Mouse (Mus musculus) kidney, adult 2 months (tissue): ENCODE measurements around the gene Sox5. TPM values are rescaled to one million over a fixed set of nuclear protein-coding genes. Genes with fewer than 3 reads are reported as not detected.
A peak's percentile ranks its signal among the peaks of the same experiment; 100 is the strongest.

Source experiments
- DNase-seq: peaks from one replicate; pipeline ENCODE4 v3.0.0; 2021
- H3K27ac ChIP-seq: fragments of 200-500 bp; 2 replicates; pipeline ENCODE4 v1.5.1; 2012; ENCODE audit warnings: low read depth, low read length, control low read depth, inconsistent platforms; ENCODE audit not compliant: insufficient read depth
- H3K27me3 ChIP-seq: fragments of 200-500 bp; replicated peaks from 2 replicates; pipeline ENCODE4 v1.6.1; 2012; ENCODE audit warnings: mild to moderate bottlenecking, moderate library complexity, low read length, inconsistent platforms; ENCODE audit not compliant: control insufficient read depth, insufficient read depth
- H3K36me3 ChIP-seq: fragments of 200-500 bp; 2 replicates; pipeline ENCODE4 v1.6.1; 2012; ENCODE audit warnings: mild to moderate bottlenecking, moderate library complexity, low read length, inconsistent platforms; ENCODE audit not compliant: control insufficient read depth, insufficient read depth
- H3K4me1 ChIP-seq: fragments of 200-500 bp; 2 replicates; pipeline ENCODE4 v1.6.1; 2011; ENCODE audit warnings: low read length; ENCODE audit not compliant: control insufficient read depth, insufficient read depth
- H3K4me3 ChIP-seq: fragments of 200-500 bp; 2 replicates; pipeline ENCODE4 v1.5.1; 2011; ENCODE audit warnings: mild to moderate bottlenecking, low read depth, low read length, control low read depth; ENCODE audit not compliant: insufficient read depth
- CTCF ChIP-seq: fragments of 200-500 bp; conservative IDR thresholded peaks from 2 replicates; pipeline ENCODE4 v1.5.1; 2011; ENCODE audit warnings: low read depth, mild to moderate bottlenecking, control low read depth, low read length, moderate library complexity, mixed read lengths; ENCODE audit not compliant: insufficient read depth, insufficient read length
- POLR2A ChIP-seq: fragments of 200-500 bp; IDR thresholded peaks from one replicate; pipeline ENCODE4 v1.6.1; 2011; ENCODE audit warnings: low read depth, low read length, control low read depth
- WGBS: fragments of 180-500 bp; shearing (Covaris S2); methylation state at CpG from one replicate; pipeline ENCODE4 v1.1.7; 2018; 5-methylcytosine and 5-hydroxymethylcytosine counted together
- polyA plus RNA-seq: library from polyadenylated mRNA; depleted of rRNA; stranded (reverse); fragments of >200 nt; gene quantifications from 2 replicates; pipeline ENCODE4 v1.2.3, GENCODE M21; 2012

Gene Sox5
- polyA plus RNA-seq, 1 experiment: 2.9 TPM

DNA sequence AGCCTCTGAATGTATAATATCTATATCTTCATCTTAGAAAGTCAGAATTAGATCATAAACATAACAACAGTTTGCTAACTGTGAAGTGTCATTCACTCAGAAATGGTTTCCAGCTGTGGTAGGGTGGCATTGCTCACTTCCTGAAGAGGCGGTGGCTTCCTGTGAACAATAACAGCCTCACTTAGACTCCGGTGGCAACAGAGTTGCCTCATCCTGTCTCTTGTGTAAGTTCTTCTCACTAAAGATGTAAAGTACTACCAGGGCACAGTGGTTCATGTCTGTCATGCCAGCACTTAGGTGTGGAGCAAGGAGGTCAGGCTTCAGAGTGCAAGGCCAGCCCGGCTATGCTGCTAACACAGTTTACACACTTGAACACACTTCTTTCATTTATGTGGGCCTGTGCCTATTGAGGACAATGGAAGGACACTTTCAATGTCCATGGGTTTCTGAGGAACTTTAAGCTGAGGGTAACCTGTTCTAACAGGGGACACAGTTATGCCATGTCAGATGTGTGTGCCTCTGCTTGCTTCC lies 913.6 kb downstream of the Sox5 start:
- Histone ChIP-seq H3K36me3 (no peaks in the 10 kb centered on the region), H3K4me1 (no peaks in the 10 kb centered on the region), H3K27me3 (no peaks in the 10 kb centered on the region), H3K27ac (no peak overlapping the region), H3K4me3 (no peak overlapping the region)
- no peak for DNase-seq
- TF ChIP-seq CTCF (no peak), POLR2A (no peak)
- WGBS: 68% methylated on average over 3 of the region's 3 CpGs

DNA sequence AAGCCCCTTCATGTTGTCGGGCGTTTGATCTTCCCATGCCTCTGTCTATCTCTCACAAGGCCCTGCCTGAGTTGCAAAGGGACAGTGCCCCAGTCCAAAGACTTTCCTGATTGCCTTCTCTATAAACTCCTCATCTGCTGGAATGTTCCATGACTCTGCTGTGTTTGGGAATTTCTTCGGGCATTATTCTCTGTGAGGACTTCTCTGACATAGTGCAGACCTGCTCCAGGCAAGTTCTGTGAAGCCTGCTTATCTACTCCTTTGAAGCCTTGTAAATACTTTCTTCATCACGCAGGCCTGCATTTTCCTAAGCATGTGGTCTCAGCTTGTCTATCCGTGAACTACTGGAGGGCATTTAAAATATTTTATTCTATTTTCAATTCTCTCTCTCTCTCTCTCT lies 914.7 kb downstream of the Sox5 start:
- Histone ChIP-seq H3K27ac (no peak overlapping the region), H3K27me3 (no peaks in the 10 kb centered on the region), H3K4me1 (no peaks in the 10 kb centered on the region), H3K4me3 (no peak overlapping the region), H3K36me3 (no peaks in the 10 kb centered on the region)
- 80% methylated on average over 5 of the region's 5 CpGs for WGBS
- TF ChIP-seq CTCF (no peak), POLR2A (no peak)
- DNase-seq: no peak

- DNase-seq: no peak
- no peak for TF ChIP-seq CTCF
- TF ChIP-seq POLR2A: no peak
- H3K36me3 ChIP-seq: no peaks in the 10 kb centered on the region
- H3K4me1 ChIP-seq: no peaks in the 10 kb centered on the region
- H3K27me3 ChIP-seq: no peaks in the 10 kb centered on the region
- H3K4me3 ChIP-seq: no peak overlapping the region
- no peak overlapping the region for H3K27ac ChIP-seq
- WGBS: 74% methylated on average over 9 of the region's 9 CpGs
Observed at GRCm38 (mm10) chr6:143866566-143866965, 915.2 kb downstream of the Sox5 start.

DNA sequence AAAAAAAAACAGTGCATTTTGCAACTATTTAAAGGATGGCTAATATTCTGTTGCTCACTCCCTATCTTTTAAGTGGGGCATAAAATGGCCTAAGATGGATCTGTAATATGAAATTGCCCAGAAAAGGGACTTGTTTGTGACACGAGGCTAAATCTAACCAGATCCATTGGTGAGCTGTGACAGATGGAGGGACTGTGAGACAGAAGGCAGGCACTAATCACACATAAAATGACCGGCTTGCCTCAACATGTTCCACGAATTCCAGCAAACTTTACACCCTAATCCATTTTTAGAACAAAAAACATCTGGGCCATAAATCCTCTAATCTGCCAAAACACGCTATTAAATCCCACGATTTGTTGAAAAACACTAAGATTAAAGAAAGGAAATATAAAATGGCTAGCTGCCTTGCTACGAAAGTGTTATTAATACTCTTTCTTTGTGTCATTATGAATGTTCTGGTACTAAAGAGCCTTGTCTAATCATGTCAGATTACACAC lies 919.1 kb downstream of the Sox5 start:
- WGBS: 58% methylated on average over 6 of the region's 6 CpGs
- Histone ChIP-seq H3K4me3 (no peak overlapping the region), H3K36me3 (no peaks in the 10 kb centered on the region), H3K27me3 (no peaks in the 10 kb centered on the region), H3K4me1 (no peaks in the 10 kb centered on the region), H3K27ac (no peak overlapping the region)
- peak; percentile 23 for DNase-seq
- TF ChIP-seq POLR2A (no peak), CTCF (no peak)

GRCm38 (mm10) chr6:143860036-143860435 lies 921.7 kb downstream of the Sox5 start:
- Histone ChIP-seq H3K4me1 (no peaks in the 10 kb centered on the region), H3K27ac (no peak overlapping the region), H3K4me3 (no peak overlapping the region), H3K27me3 (no peaks in the 10 kb centered on the region), H3K36me3 (no peaks in the 10 kb centered on the region)
- TF ChIP-seq CTCF (no peak), POLR2A (no peak)
- WGBS: 89% methylated on average over 7 of the region's 7 CpGs
- no peak for DNase-seq

- TF ChIP-seq POLR2A (no peak), CTCF (no peak)
- Histone ChIP-seq H3K4me3 (no peak overlapping the region), H3K4me1 (no peaks in the 10 kb centered on the region), H3K36me3 (no peaks in the 10 kb centered on the region), H3K27me3 (no peaks in the 10 kb centered on the region), H3K27ac (no peak overlapping the region)
- 85% methylated on average over 15 of the region's 15 CpGs for WGBS
- DNase-seq: no peak
Observed at GRCm38 (mm10) chr6:143859535-143859934, 922.2 kb downstream of the Sox5 start.

DNA sequence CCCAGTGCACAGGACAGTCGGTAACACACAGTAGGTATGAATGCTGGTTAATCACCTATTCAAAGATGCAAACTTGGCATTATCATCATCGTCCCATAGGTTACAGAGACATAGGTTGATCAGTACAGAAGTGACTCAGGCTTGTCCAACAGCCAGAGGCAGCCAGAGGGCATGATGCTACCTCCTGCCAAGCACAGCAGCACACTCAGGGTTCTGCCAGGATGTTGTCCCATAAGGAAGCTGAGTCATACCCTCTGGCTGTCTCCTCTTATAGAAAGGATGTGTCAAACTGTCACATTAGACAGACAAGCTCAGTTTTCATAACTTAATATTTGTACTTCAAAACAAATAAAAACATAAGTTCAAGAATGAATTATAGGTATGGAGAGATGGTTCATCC lies 923.2 kb downstream of the Sox5 start:
- Histone ChIP-seq H3K4me3 (no peak overlapping the region), H3K27ac (no peak overlapping the region), H3K4me1 (no peaks in the 10 kb centered on the region), H3K27me3 (no peaks in the 10 kb centered on the region), H3K36me3 (no peaks in the 10 kb centered on the region)
- no peak for TF ChIP-seq CTCF
- no peak for TF ChIP-seq POLR2A
- DNase-seq: no peak
- WGBS: 98% methylated on average over 2 of the region's 2 CpGs
